Mouse (Mus musculus): ENCODE results near the gene Tbce. TPM values are rescaled to one million over a fixed set of nuclear protein-coding genes. Genes with fewer than 3 reads are reported as not detected.

The Tbce gene
- polyA plus RNA-seq (2012; rRNA removed), result 1.1 and 3.1 TPM in 2 replicates

DNA sequence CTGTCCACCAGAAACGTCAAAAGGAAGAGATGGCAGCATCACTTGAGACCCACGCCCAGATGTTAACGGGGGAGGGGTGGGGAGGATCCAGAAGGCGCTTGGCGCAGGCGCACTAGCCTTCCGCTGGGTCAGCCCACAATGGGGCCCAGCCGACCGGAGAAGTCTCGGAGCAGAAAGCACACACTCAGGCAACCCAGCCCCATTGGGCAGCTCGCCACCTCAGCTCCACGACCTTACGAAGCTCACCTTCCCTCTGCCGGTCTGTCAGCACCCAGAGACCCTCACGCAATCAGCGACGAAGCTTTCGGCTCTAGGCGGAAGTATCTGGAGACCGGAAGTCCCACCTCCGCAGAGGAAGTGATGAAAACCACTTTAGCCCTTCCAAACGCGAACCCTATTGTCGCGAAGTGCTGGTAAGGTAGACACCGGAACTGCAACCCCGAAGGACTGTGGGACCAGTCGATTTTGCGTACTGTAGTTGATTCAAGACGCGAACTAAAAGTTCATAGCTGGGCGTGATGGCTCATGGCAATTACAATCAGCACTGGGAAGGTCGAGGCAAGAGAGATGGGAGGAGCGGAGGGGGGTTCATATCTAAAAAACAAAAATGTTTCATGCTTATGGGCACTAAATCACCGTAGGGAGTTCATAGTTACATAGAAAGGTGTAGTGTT, at the start of gene Tbce:
Gene Tbce, minus strand, starts transcription at position 347 of the 674 bp plus-strand sequence.

DNA sequence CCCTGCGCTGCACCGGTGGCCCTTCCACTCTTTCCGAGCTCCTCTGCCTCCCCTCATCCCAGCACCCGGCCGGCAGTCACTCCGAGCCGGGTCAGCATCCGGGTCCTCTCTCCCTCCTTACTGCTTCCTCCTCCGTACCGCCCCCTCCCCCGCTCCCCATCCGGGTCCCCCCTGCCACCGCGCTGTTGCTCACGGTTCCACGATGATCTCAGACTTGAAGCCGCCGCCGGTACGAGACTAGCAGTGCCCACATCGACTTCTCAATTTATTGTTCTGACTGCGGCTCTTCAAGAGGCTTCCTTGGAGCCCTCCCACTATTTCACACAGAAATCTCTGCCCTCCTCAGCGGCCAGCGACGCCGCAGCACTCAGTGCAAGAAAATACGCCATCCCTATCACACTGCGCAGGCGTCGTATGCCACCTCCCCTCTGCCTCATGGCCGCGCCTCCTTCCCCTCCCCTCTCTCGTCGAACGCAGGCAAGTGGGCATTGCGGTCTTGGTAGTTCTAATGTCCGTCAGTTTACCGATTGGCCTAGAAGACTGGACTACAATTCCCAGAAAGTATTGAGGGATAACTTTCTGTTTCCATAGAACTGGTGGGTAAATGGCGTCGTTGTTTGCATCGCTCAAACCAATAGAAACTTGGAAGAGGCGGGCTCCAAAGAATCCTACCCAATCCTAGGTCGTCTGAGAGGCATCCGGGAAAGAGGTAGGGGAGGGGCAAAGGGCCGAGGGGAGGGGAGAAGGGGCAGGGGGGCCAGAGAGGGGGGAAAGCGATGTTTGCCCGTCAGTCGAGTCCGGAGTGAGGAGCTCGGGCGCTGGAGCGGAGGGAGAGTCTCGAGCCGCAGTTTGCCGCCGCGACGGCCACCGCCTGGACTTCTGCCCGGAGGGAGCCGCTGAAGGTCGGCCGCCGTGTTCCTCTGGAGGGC, 23.8 kb upstream of the Tbce start, which contains the start of the genes Arid4b and Ggps1:
Gene Arid4b, plus strand, starts transcription at position 220 of the 929 bp plus-strand sequence.
Gene Ggps1, minus strand, starts transcription at position 476 of the 929 bp plus-strand sequence.

DNA sequence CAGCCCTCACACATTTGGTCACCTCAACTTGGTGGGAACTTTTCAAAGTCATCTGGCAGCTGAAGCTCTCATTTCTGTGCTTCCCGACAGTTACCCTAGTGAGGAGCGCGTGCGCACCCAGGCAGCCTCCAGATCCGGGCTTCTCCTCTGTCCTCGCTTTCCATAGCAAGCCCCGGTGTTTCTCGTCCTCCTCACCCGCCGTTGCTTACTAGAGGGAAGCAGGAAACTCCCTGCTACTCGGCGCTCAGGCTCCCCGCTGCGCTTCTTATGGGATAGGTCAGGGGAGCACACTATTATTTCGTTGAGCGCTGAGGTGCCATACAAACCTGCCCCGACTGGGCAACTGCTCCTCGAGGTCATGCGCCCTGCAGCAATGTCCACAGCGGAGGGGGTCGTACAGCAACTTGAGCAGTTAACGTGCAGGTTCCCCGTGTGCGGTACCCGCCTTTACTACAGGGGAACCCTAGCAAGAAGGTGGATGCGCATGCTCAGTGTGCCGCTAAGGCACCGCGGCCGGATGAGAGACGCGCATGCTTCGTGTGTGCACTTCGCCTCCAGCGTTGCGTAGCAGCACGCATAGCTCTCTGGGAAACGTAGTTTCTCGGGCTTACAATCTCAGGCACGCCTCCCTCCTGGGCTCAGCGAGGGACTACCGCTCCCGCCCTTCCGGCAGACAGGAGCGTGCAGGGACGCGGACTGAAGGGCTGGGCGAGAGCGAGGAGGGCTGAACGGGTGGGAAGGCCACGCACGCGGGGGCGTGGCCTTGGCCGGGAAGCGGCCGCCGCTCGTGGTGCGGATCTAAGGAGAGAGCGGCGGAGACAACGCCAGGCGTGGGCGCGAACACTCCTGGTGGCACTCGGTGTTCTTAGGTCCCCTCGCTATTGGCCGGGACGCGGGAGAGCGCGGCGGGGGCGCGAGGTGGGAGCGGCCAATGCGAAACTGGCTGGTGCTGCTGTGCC, 85.3 kb downstream of the Tbce start, which contains the start of gene B3galnt2:
Gene B3galnt2, plus strand, starts transcription at position 596 of the 959 bp plus-strand sequence.

Other genes starting within 250 kb of the Tbce start
- gene B3galnt2, start 85.2 kb downstream of the Tbce start, polyA plus RNA-seq (2012; rRNA removed), result 29.3 and 71.8 TPM in 2 replicates
- 1.3 TPM in 2 replicates for gene Arid4b, start 23.6 kb upstream of the Tbce start, polyA plus RNA-seq (2012; rRNA removed)
- 1.2 and 2.4 TPM in 2 replicates for gene Ggps1, start 23.9 kb upstream of the Tbce start, polyA plus RNA-seq (2012; rRNA removed)